ENCODE assay signal across 8 mouse cellular contexts in genomic region chr13:62964640-62965311, GRCm38 (mm10). TPM values are rescaled to one million over a fixed set of nuclear protein-coding genes. Genes with fewer than 3 reads are reported as not detected.
DNase-seq lines count a peak whose midpoint lies in the region; ATAC-seq lines count a peak whose summit lies in the region.

TSS of gene 2010111I01Rik (plus strand) at chr13:62964893.

- H3K27ac ChIP-seq in intestine, embryonic 14.5 days (ENCODE audit: low read depth): no peak within 1 kb of the TSS

- peak within 1 kb of the TSS; percentile 86 for H3K4me3 ChIP-seq in intestine, embryonic 14.5 days (ENCODE audit: low read depth, low read length)

- peak; percentile 96 for ATAC-seq in intestine, embryonic 14.5 days (replicated peaks; ENCODE audit: low FRiP score, low TSS enrichment, low read depth)

- H3K9me3 ChIP-seq in intestine, embryonic 14.5 days (ENCODE audit: control insufficient read depth, low read length): no peaks in the 10 kb centered on the region

- H3K9ac ChIP-seq in intestine, embryonic 14.5 days (ENCODE audit: low read length): peak within 1 kb of the TSS; percentile 51

- WGBS in intestine, embryonic 14.5 days: under 1% methylated on average over 41 of the region's 41 CpGs

- no peaks in the 10 kb centered on the region for H3K36me3 ChIP-seq in intestine, embryonic 14.5 days (ENCODE audit: control insufficient read depth, insufficient read depth, low read length)

- DNase-seq in adrenal gland, adult 18-20 months (ENCODE audit: low spot score in 2 of 2): peak; percentile 98
- DNase-seq in embryo, embryonic 11 days: peak; percentile 98
- DNase-seq in gastrocnemius, postnatal 25 days: peak; percentile 93
- DNase-seq in intestine, embryonic 14.5 days (ENCODE audit: low spot score): peak; percentile 100
- DNase-seq in left cerebral cortex, postnatal 14 days (ENCODE audit: low spot score in 2 of 2): peak; percentile 98
- DNase-seq in mesoderm, embryonic 11.5 days (ENCODE audit: low read depth, low spot score): peak; percentile 99
- peak; percentile 94 to 96 for DNase-seq in right cerebral cortex, postnatal 36 days (ENCODE audit: low spot score in 2 of 2)
- DNase-seq in yolk sac, embryonic 10.5 days (ENCODE audit: low spot score): peak; percentile 94

- intact Hi-C loops in left cerebral cortex, postnatal 14 days (cut with DNase I): no loop called here

- H3K27me3 ChIP-seq in intestine, embryonic 14.5 days (replicated peaks; ENCODE audit: control insufficient read depth, insufficient read depth, low read length): no peaks in the 10 kb centered on the region

- 0 out of 2 replicates have a peak, but pooled peaks cover 6% of the 10 kb centered on the region for H3K4me1 ChIP-seq in intestine, embryonic 14.5 days (replicated peaks; ENCODE audit: control insufficient read depth, insufficient read depth, low read length)

- peak within 1 kb of the TSS; percentile 81 for H3K4me2 ChIP-seq in intestine, embryonic 14.5 days (ENCODE audit: low read length)

RNA-seq across cellular contexts. Expression of gene 2010111I01Rik, which starts in this region (rescaled TPM):
- 100 to 1,000 TPM in 1 of 2 experiments, 10 to 100 TPM in 1; 93.2 to 108 TPM for total RNA-seq in adrenal gland, adult 18-20 months (2021)
- total RNA-seq in gastrocnemius, postnatal 25 days (2021): 10 to 100 TPM; 61.5 to 67.5 TPM
- 135 and 152 TPM in 2 replicates for polyA plus RNA-seq in intestine, embryonic 14.5 days (2014; fragmentation: Nextera tagmentation; extraction: Ambion mirVana)
- total RNA-seq in left cerebral cortex, postnatal 14 days (2021): 100 to 1,000 TPM in 1 of 2 experiments, 10 to 100 TPM in 1; 80.6 to 105 TPM
